ENCODE assay signal across 7 mouse cellular contexts in the genomic region with DNA sequence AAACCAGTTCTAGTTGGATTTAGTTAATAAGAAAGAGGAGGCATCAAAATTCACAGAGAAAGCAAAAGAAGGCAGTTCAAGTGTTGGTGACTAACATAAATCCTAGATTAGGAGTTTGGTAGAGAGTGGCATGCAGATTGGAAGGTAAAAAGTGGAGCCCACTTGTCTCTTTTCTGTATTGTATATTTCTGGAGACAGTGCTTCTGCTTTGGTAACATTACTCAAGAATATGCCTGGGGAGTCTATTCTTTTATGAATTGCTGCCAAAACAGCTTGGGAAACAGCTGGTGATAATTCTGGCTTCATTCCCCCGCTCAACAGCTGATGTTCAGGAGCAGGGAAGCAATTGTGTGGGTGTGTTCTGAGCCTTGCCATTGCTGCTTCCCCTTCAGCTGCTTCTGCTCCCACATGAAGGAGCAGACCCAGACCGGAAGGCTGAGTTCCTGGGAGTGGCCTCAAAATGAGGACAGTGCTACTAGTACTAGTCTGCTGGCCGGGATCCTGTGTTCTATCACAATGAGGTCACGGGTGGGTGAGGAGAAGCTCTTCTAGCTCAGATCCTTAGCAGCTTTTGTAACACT.
DNase-seq lines count a peak whose midpoint lies in the region; ATAC-seq and TF ChIP-seq lines count a peak whose summit lies in the region.

No protein-coding gene starts in this region.

- DNase-seq in spleen, postnatal 36 days (ENCODE audit: low spot score in 2 of 2) = peak; percentile 1 to 6
- no peak for DNase-seq in spleen, postnatal 14 days (ENCODE audit: low spot score in 2 of 2)
- DNase-seq in gastrocnemius, adult 2 months = peak; percentile 56
- peak; percentile 74 to 78 for DNase-seq in left cerebral cortex, postnatal 36 days (ENCODE audit: low spot score in 2 of 2)
- DNase-seq in skeletal muscle tissue, adult 2 months (ENCODE audit: low read depth, low spot score) = peak; percentile 58
- no peak for DNase-seq in spleen, adult 18-20 months

- WGBS in kidney, embryonic 16.5 days = 53% methylated on average over 4 of the region's 4 CpGs

- H3K27ac ChIP-seq in gastrocnemius, adult 2 months = no peak overlapping the region
- H3K27ac ChIP-seq in kidney, embryonic 16.5 days (ENCODE audit: low read length) = no peak overlapping the region

- H3K4me1 ChIP-seq in kidney, embryonic 16.5 days (ENCODE audit: insufficient read depth, low read length) = no peaks in the 10 kb centered on the region

- H3K36me3 ChIP-seq in kidney, embryonic 16.5 days (ENCODE audit: insufficient read depth, low read length) = no peaks in the 10 kb centered on the region

- H3K9ac ChIP-seq in kidney, embryonic 16.5 days (replicated peaks; ENCODE audit: low read length) = no peak overlapping the region

- no peaks in the 10 kb centered on the region for H3K27me3 ChIP-seq in kidney, embryonic 16.5 days (ENCODE audit: insufficient read depth, low read length)

- ATAC-seq in kidney, embryonic 16.5 days (ENCODE audit: low FRiP score, low TSS enrichment) = peak; percentile 65; the same call in 1 of the 2 replicates

- no peak overlapping the region for H3K4me2 ChIP-seq in kidney, embryonic 16.5 days (replicated peaks; ENCODE audit: low read depth, low read length)

- TF ChIP-seq CTCF in gastrocnemius, adult 2 months (IDR thresholded peaks at IDR 0.05) = no peak

- no peak overlapping the region for H3K4me3 ChIP-seq in gastrocnemius, adult 2 months
- no peak overlapping the region for H3K4me3 ChIP-seq in kidney, embryonic 16.5 days (ENCODE audit: low read length)

- no peaks in the 10 kb centered on the region for H3K9me3 ChIP-seq in kidney, embryonic 16.5 days (ENCODE audit: low read length)

- intact Hi-C loops in gastrocnemius, adult 2 months (cut with DNase I) = no loop called here
- intact Hi-C loops in left cerebral cortex, postnatal 36 days (cut with DNase I) = no loop called here

Comparison
In these comparisons a context has a peak if more than half of its experiments do, and no peak if none do; other contexts are left out.
1. DNase-seq: peak in spleen, postnatal 36 days (2 of 2), gastrocnemius, adult 2 months (single experiment), left cerebral cortex, postnatal 36 days (2 of 2) and skeletal muscle tissue, adult 2 months (single experiment); none in spleen, postnatal 14 days (0 of 2) and spleen, adult 18-20 months (0 of 2).